In the genomic region with DNA sequence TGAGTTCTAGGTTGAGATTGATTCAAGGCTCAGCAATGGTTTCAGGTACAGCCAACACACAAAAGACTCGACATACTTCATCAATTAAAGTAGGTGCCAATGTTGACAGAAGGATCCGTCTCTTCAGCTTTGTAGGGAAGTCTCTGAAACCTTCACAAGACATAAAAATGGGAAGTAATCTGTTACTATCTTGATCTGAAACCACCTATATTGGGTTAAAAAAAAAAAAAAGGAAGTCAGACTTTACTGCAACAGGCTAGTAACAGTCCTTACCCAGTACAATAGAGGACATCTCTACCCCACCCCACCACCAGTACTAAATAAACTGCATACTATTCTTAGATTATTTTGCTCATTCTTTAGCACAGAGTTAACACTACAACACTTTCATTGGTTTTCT, we compare ENCODE assay signal across 22 mouse cellular contexts.
DNase-seq lines count a peak whose midpoint lies in the region; TF ChIP-seq lines count a peak whose summit lies in the region.
"Had no signal": no experiment of that assay in that cellular context is flagged by ENCODE, and none has a peak within 500 bp of the region (broad histone marks: within the 10 kb centered on the region; RNA-seq: fewer than 3 reads in every experiment).

No protein-coding gene starts in this region.

- H3K9ac ChIP-seq in MEL (ENCODE audit: control insufficient read depth, low read depth, low read length, poor library complexity, severe bottlenecking): no peak overlapping the region

- TF ChIP-seq CTCF in MEL (IDR thresholded peaks at IDR 0.05 in 2 of 3, conservative IDR thresholded peaks at IDR 0.05 in 1 of 3; ENCODE audit: control insufficient read depth in 1 of 3, insufficient read depth in 1 of 3, low read depth in 2 of 3, low read length in 3 of 3, poor library complexity in 1 of 3, severe bottlenecking in 1 of 3): no peak
- TF ChIP-seq CTCF in gastrocnemius, adult 2 months (IDR thresholded peaks at IDR 0.05): no peak

- H3K4me1 ChIP-seq in MEL (ENCODE audit: control insufficient read depth in 1 of 2, insufficient read depth in 2 of 2, low read length in 2 of 2): peaks cover 0 to 3% of the 10 kb centered on the region in 2 experiments; a peak in 1 of 4 replicates

- no peak for TF ChIP-seq POLR2A in MEL (IDR thresholded peaks at IDR 0.05; ENCODE audit: control insufficient read depth in 1 of 2, insufficient read depth in 1 of 2, low read depth in 1 of 2, low read length in 2 of 2, poor library complexity in 1 of 2)

- H3K27ac ChIP-seq in MEL (ENCODE audit: control insufficient read depth, low read depth, low read length): no peak overlapping the region
- H3K27ac ChIP-seq in gastrocnemius, adult 2 months: no peak overlapping the region

- no peaks in the 10 kb centered on the region for H3K79me2 ChIP-seq in MEL (ENCODE audit: control insufficient read depth, insufficient read depth, low read length, poor library complexity)

- H3K4me3 ChIP-seq in MEL (ENCODE audit: control insufficient read depth in 1 of 2, insufficient read depth in 1 of 2, low read depth in 2 of 2, low read length in 2 of 2): no peak overlapping the region
- H3K4me3 ChIP-seq in gastrocnemius, adult 2 months: no peak overlapping the region

- H3K9me3 ChIP-seq in MEL (replicated peaks; ENCODE audit: insufficient read depth, low read length): no peaks in the 10 kb centered on the region
- H3K9me3 ChIP-seq: G1E had no signal

- TF ChIP-seq EP300 in MEL (IDR thresholded peaks at IDR 0.05; ENCODE audit: low read depth in 1 of 2, low read length in 2 of 2): peak; percentile 43 to 72; a peak in 3 of 4 replicates

- TF ChIP-seq RAD21 in MEL (IDR thresholded peaks at IDR 0.05; ENCODE audit: low read depth, low read length): no peak

- intact Hi-C loops in gastrocnemius, adult 2 months (cut with DNase I): no loop called here
- intact Hi-C loops in left cerebral cortex, postnatal 14 days (cut with DNase I): no loop called here

- peak; percentile 24 for DNase-seq in A20 (ENCODE audit: low read depth, low spot score)
- DNase-seq in MEL (ENCODE audit: low read depth, low spot score): peak; percentile 60
- peak; percentile 66 for DNase-seq in MEL-GATA-1-ER (ENCODE audit: extremely low read depth, low read depth)
- no peak for DNase-seq in gastrocnemius, adult 2 months
- DNase-seq in left cerebral cortex, postnatal 14 days (ENCODE audit: low spot score in 2 of 2): no peak
- no peak for DNase-seq in cerebellum, adult 11 months
- DNase-seq: adrenal gland, adult 2 months; adrenal gland, adult 8-10 months; adrenal gland, postnatal 10 days; adrenal gland, postnatal 14 days; adrenal gland, postnatal 25 days; adrenal gland, postnatal 36 days; B cell, adult 2 months; cerebellum, adult 11-12 months; cerebellum, adult 18-20 months; cerebellum, adult 2 months; cerebellum, adult 8-10 months; cerebellum, adult 9-10 months; cerebellum, adult 9-11 months had no signal

- H3K27me3 ChIP-seq in MEL (ENCODE audit: control insufficient read depth in 1 of 2, insufficient read depth in 2 of 2, low read length in 2 of 2): no peaks in the 10 kb centered on the region
- H3K27me3 ChIP-seq: CH12.LX, Patski had no signal

- peaks cover 0 to 8% of the 10 kb centered on the region in 2 experiments; a peak in 2 of 4 replicates for H3K36me3 ChIP-seq in MEL (ENCODE audit: control insufficient read depth in 1 of 2, insufficient read depth in 2 of 2, low read length in 2 of 2)
- H3K36me3 ChIP-seq: G1E had no signal

TF ChIP-seq in MEL, 35 proteins besides CTCF, POLR2A, EP300 and RAD21:
- TF ChIP-seq ETS1 (IDR thresholded peaks at IDR 0.05; ENCODE audit: low read depth, low read length) (0 out of 2 replicates have a peak, but pooled peaks have one; percentile 14), CHD2 (IDR thresholded peaks at IDR 0.05; ENCODE audit: low read length) (no peak), NRF1 (IDR thresholded peaks at IDR 0.05; ENCODE audit: insufficient read depth, low read depth, low read length, poor library complexity, severe bottlenecking) (no peak), ELF1 (IDR thresholded peaks at IDR 0.05; ENCODE audit: low read depth, low read length) (no peak), TAL1 (IDR thresholded peaks at IDR 0.05; ENCODE audit: low read length) (no peak), USF1 (IDR thresholded peaks at IDR 0.05; ENCODE audit: low read depth, low read length) (no peak), ZKSCAN1 (IDR thresholded peaks at IDR 0.05; ENCODE audit: low read depth, low read length) (no peak), ZNF384 (IDR thresholded peaks at IDR 0.05; ENCODE audit: low read depth, low read length) (peak; percentile 97), E2F4 (IDR thresholded peaks at IDR 0.05; ENCODE audit: borderline replicate concordance, low read depth, low read length) (no peak), ZMIZ1 (IDR thresholded peaks at IDR 0.05; ENCODE audit: low read depth, low read length) (no peak), USF2 (IDR thresholded peaks at IDR 0.05; ENCODE audit: borderline replicate concordance in 1 of 2, insufficient read depth in 1 of 2, low read depth in 1 of 2, low read length in 2 of 2) (no peak), MAFK (IDR thresholded peaks at IDR 0.05; ENCODE audit: borderline replicate concordance, low read depth, low read length) (no peak), RCOR1 (IDR thresholded peaks at IDR 0.05; ENCODE audit: low read depth, low read length) (peak; percentile 62; the same call in 1 of the 2 replicates), MAZ (IDR thresholded peaks at IDR 0.05; ENCODE audit: low read depth, low read length) (no peak), SMC3 (IDR thresholded peaks at IDR 0.05; ENCODE audit: low read depth, low read length) (no peak), GATA1 (IDR thresholded peaks at IDR 0.05; ENCODE audit: low read depth, low read length) (peak; percentile 77), HCFC1 (IDR thresholded peaks at IDR 0.05; ENCODE audit: low read depth, low read length) (no peak)
TF ChIP-seq in MEL: peak in this region for 4.

Comparison
In these comparisons a context has a peak if more than half of its experiments do, and no peak if none do; other contexts are left out.
1. DNase-seq: peak in A20 (single experiment), MEL (single experiment) and MEL-GATA-1-ER (single experiment); none in gastrocnemius, adult 2 months (single experiment), left cerebral cortex, postnatal 14 days (0 of 2) and cerebellum, adult 11 months (single experiment).